Mouse (Mus musculus) inflammation-experienced regulatory T-cells (primary cell): Measurements from ENCODE around the gene Selenof. TPM values are rescaled to one million over a fixed set of nuclear protein-coding genes. Genes with fewer than 3 reads are reported as not detected.

ENCODE experiments used
- polyA plus RNA-seq, 2 experiments: library from polyadenylated mRNA; unstranded; fragments of 100-300 nt; shearing (Covaris generic); gene quantifications; one replicate each; pipeline ENCODE4 v1.2.1; 2017

Selenof gene
- polyA plus RNA-seq: 100 to 1,000 TPM; 397 to 468 TPM

GRCm38 (mm10) chr3:144570047-144570815, at the start of gene Selenof, which contains the start of gene Hs2st1:
TSS of gene Selenof (plus strand) at chr3:144570304.
TSS of gene Hs2st1 (minus strand) at chr3:144570181.

Other genes with a start within 250 kb of the Selenof start
- gene Hs2st1, start 123 bp upstream of the Selenof start, polyA plus RNA-seq: 10 to 100 TPM; 12.7 to 18.8 TPM
- gene Sh3glb1, start 150.0 kb downstream of the Selenof start, polyA plus RNA-seq: 100 to 1,000 TPM; 166 to 180 TPM
- gene Clca3a1, start 190.7 kb downstream of the Selenof start, polyA plus RNA-seq: under 1 TPM in 1 of 2 experiments, not detected in 1; 0.83 TPM
- gene Clca3a2, start 249.2 kb downstream of the Selenof start, polyA plus RNA-seq: under 1 TPM in 1 of 2 experiments, not detected in 1; 0.27 TPM